Mouse (Mus musculus): ENCODE results near the gene Cyb5r4. TPM values are rescaled to one million over a fixed set of nuclear protein-coding genes. Genes with fewer than 3 reads are reported as not detected.
A peak's percentile ranks its signal among the peaks of the same experiment; 100 is the strongest.
"Not testable (repeated sequence)": the region's sequence is repeated elsewhere in the genome, so short reads cannot be mapped to it uniquely, and the experiment has no call there.

Cyb5r4 gene
- polyA plus RNA-seq, 1 experiment: 9.5 TPM

- Histone ChIP-seq H3K36me3 (ENCODE audit: control insufficient read depth, insufficient read depth, low read length) (peaks cover 37% of the 10 kb centered on the region), H3K27ac (ENCODE audit: insufficient read depth, low read depth, low read length) (no peak overlapping the region), H3K27me3 (ENCODE audit: control insufficient read depth, insufficient read depth, low read length) (no peaks in the 10 kb centered on the region), H3K4me1 (ENCODE audit: control insufficient read depth, insufficient read depth, insufficient read length, low read length) (no peaks in the 10 kb centered on the region), H3K4me3 (ENCODE audit: low read depth, low read length) (no peak overlapping the region)
- TF ChIP-seq POLR2A (IDR thresholded peaks at IDR 0.05; ENCODE audit: low read depth, low read length) (no peak), CTCF (IDR thresholded peaks at IDR 0.05; ENCODE audit: extremely low read depth, insufficient read length, insufficient replicate concordance, low read depth, low read length) (no peak)
- 81% methylated on average over 1 of the region's 1 CpGs for WGBS
Measured at GRCm38 (mm10) chr9:87068160-87068559, 46.3 kb downstream of the Cyb5r4 start.

DNA sequence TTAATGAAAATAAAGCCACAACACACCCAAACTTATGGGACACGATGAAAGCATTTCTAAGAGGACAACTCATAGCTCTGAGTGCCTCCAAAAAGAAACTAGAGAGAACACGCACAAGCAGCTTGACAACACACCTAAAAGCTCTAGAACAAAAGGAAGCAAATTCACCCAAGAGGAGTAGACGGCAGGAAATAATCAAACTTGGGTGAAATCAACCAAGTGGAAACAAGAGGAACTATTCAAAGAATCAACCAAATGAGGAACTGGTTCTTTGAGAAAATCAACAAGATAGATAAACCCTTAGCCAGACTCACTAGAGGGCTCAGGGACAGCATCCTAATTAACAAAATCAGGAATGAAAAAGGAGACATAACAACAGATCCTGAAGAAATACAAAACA is 49.8 kb downstream of the Cyb5r4 start:
- not testable (repeated sequence) for H3K27me3 ChIP-seq (ENCODE audit: control insufficient read depth, insufficient read depth, low read length); H3K4me3 ChIP-seq (ENCODE audit: low read depth, low read length); H3K4me1 ChIP-seq (ENCODE audit: control insufficient read depth, insufficient read depth, insufficient read length, low read length); H3K27ac ChIP-seq (ENCODE audit: insufficient read depth, low read depth, low read length)
- H3K36me3 ChIP-seq (ENCODE audit: control insufficient read depth, insufficient read depth, low read length): peaks cover 23% of the 10 kb centered on the region
- WGBS: 93% methylated on average over 3 of the region's 3 CpGs

DNA sequence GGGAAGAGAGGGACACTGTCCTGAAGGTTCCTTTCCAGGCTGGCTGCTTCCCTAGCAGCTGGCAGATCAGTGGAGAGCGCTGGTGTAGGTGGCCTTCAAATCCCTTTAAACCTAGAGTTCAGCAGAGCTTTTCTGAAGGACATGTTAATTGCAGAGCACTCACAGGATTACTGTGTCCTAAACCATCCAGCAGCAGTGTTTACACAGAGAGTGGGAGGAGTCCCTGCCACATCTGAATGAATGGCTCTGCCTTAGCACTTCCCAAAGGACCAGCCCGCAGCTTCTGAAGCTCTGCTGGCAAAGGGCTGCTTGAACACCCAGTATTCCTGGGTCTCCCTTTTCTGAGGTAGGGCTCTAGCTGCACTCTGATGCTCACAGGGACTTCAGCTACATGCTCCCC is 56.1 kb downstream of the Cyb5r4 start:
- 55% methylated on average over 2 of the region's 2 CpGs for WGBS
- Histone ChIP-seq H3K36me3 (ENCODE audit: control insufficient read depth, insufficient read depth, low read length) (peaks cover 7% of the 10 kb centered on the region), H3K4me3 (ENCODE audit: low read depth, low read length) (no peak overlapping the region), H3K4me1 (ENCODE audit: control insufficient read depth, insufficient read depth, insufficient read length, low read length) (no peaks in the 10 kb centered on the region), H3K27me3 (ENCODE audit: control insufficient read depth, insufficient read depth, low read length) (no peaks in the 10 kb centered on the region), H3K27ac (ENCODE audit: insufficient read depth, low read depth, low read length) (no peak overlapping the region)
- no peak for TF ChIP-seq POLR2A (IDR thresholded peaks at IDR 0.05; ENCODE audit: low read depth, low read length)

- no peaks in the 10 kb centered on the region for H3K27me3 ChIP-seq (ENCODE audit: control insufficient read depth, insufficient read depth, low read length)
- TF ChIP-seq POLR2A (IDR thresholded peaks at IDR 0.05; ENCODE audit: low read depth, low read length) (no peak), CTCF (IDR thresholded peaks at IDR 0.05; ENCODE audit: extremely low read depth, insufficient read length, insufficient replicate concordance, low read depth, low read length) (no peak)
- WGBS: 57% methylated on average over 2 of the region's 2 CpGs
Measured at GRCm38 (mm10) chr9:87079511-87079910, 57.7 kb downstream of the Cyb5r4 start.

GRCm38 (mm10) chr9:87086991-87087390 is 65.2 kb downstream of the Cyb5r4 start:
- Histone ChIP-seq H3K4me1 (ENCODE audit: control insufficient read depth, insufficient read depth, insufficient read length, low read length) (no peaks in the 10 kb centered on the region), H3K27ac (ENCODE audit: insufficient read depth, low read depth, low read length) (no peak overlapping the region), H3K36me3 (ENCODE audit: control insufficient read depth, insufficient read depth, low read length) (no peaks in the 10 kb centered on the region), H3K4me3 (ENCODE audit: low read depth, low read length) (no peak overlapping the region), H3K27me3 (ENCODE audit: control insufficient read depth, insufficient read depth, low read length) (no peaks in the 10 kb centered on the region)
- TF ChIP-seq CTCF (IDR thresholded peaks at IDR 0.05; ENCODE audit: extremely low read depth, insufficient read length, insufficient replicate concordance, low read depth, low read length) (no peak), POLR2A (IDR thresholded peaks at IDR 0.05; ENCODE audit: low read depth, low read length) (no peak)
- WGBS: 81% methylated on average over 4 of the region's 4 CpGs

More at GRCm38 (mm10) chr9:87079511-87079910, 57.7 kb downstream of the Cyb5r4 start:
- Histone ChIP-seq H3K36me3 (ENCODE audit: control insufficient read depth, insufficient read depth, low read length) (peaks cover 7% of the 10 kb centered on the region), H3K27ac (ENCODE audit: insufficient read depth, low read depth, low read length) (no peak overlapping the region), H3K4me3 (ENCODE audit: low read depth, low read length) (no peak overlapping the region), H3K4me1 (ENCODE audit: control insufficient read depth, insufficient read depth, insufficient read length, low read length) (no peaks in the 10 kb centered on the region)

DNA sequence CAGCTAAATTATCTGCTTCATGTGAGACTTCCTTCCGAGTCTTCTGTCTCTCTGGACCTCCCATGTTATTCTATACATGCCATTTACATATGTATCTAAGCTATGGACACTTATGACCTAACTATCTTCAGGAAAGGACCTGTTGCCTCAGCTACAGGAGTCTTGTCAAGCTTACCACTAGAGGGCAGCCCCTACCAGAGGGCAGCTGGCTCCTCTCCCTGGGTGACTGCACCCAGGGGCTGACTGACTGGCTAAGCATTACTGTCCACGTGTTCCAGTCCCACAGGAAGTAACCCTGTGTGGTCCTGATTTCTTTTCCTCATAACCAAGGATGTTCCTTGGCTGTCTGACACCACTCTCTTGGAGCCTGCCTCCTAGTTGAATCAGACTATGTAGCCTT is 76.2 kb downstream of the Cyb5r4 start:
- TF ChIP-seq CTCF (IDR thresholded peaks at IDR 0.05; ENCODE audit: extremely low read depth, insufficient read length, insufficient replicate concordance, low read depth, low read length) (peak; percentile 12; the same call in 1 of the 2 replicates), POLR2A (IDR thresholded peaks at IDR 0.05; ENCODE audit: low read depth, low read length) (no peak)
- WGBS: 46% methylated on average over 2 of the region's 2 CpGs
- Histone ChIP-seq H3K36me3 (ENCODE audit: control insufficient read depth, insufficient read depth, low read length) (no peaks in the 10 kb centered on the region), H3K27ac (ENCODE audit: insufficient read depth, low read depth, low read length) (no peak overlapping the region), H3K4me1 (ENCODE audit: control insufficient read depth, insufficient read depth, insufficient read length, low read length) (no peaks in the 10 kb centered on the region), H3K4me3 (ENCODE audit: low read depth, low read length) (no peak overlapping the region), H3K27me3 (ENCODE audit: control insufficient read depth, insufficient read depth, low read length) (no peaks in the 10 kb centered on the region)

DNA sequence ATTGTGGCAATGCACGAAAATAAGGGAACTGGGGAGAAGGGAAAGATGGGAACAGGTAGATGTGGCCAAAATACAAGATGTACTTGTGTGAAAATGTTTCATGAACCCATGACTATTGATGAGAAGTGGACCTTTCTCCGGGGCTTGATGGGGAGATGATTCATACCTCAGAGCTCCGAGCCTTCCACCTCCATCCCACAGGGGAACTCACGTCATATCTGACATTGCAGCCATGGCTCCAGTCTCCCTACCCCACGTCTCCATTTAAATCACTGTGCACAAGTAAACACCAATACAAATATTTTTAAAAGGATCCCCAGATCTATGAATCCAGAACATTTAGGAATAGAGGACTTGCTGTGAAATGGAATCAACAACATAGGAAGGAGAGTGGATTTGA is 93.2 kb downstream of the Cyb5r4 start:
- WGBS: 79% methylated on average over 5 of the region's 5 CpGs
- Histone ChIP-seq H3K27ac (ENCODE audit: insufficient read depth, low read depth, low read length) (no peak overlapping the region), H3K36me3 (ENCODE audit: control insufficient read depth, insufficient read depth, low read length) (no peaks in the 10 kb centered on the region), H3K4me1 (ENCODE audit: control insufficient read depth, insufficient read depth, insufficient read length, low read length) (no peaks in the 10 kb centered on the region), H3K4me3 (ENCODE audit: low read depth, low read length) (no peak overlapping the region), H3K27me3 (ENCODE audit: control insufficient read depth, insufficient read depth, low read length) (no peaks in the 10 kb centered on the region)
- TF ChIP-seq POLR2A (IDR thresholded peaks at IDR 0.05; ENCODE audit: low read depth, low read length) (no peak), CTCF (IDR thresholded peaks at IDR 0.05; ENCODE audit: extremely low read depth, insufficient read length, insufficient replicate concordance, low read depth, low read length) (no peak)

GRCm38 (mm10) chr9:87115456-87115931 is 93.7 kb downstream of the Cyb5r4 start:
- no peak overlapping the region for H3K27ac ChIP-seq (ENCODE audit: insufficient read depth, low read depth, low read length)
- H3K36me3 ChIP-seq (ENCODE audit: control insufficient read depth, insufficient read depth, low read length): no peaks in the 10 kb centered on the region
- 61% methylated on average over 6 of the region's 6 CpGs for WGBS
- TF ChIP-seq CTCF (IDR thresholded peaks at IDR 0.05; ENCODE audit: extremely low read depth, insufficient read length, insufficient replicate concordance, low read depth, low read length) (no peak), POLR2A (IDR thresholded peaks at IDR 0.05; ENCODE audit: low read depth, low read length) (no peak)
- no peaks in the 10 kb centered on the region for H3K27me3 ChIP-seq (ENCODE audit: control insufficient read depth, insufficient read depth, low read length)
- H3K4me1 ChIP-seq (ENCODE audit: control insufficient read depth, insufficient read depth, insufficient read length, low read length): no peaks in the 10 kb centered on the region
- H3K4me3 ChIP-seq (ENCODE audit: low read depth, low read length): no peak overlapping the region
